Mouse (Mus musculus) hindbrain, embryonic 12.5 days (tissue): Measurements from ENCODE around the gene Cep57. TPM values are rescaled to one million over a fixed set of nuclear protein-coding genes. Genes with fewer than 3 reads are reported as not detected.

ENCODE experiments used
- ATAC-seq: fragments of 200-750 bp; cut with Nextera tagmentation; 2 replicates; pipeline ENCODE4 v1.8.0; 2017; ENCODE audit warnings: moderate TSS enrichment; ENCODE audit not compliant: low FRiP score
- H3K27ac ChIP-seq: fragments of 300-500 bp; sonication (generic); 2 replicates; pipeline ENCODE4 v1.5.1; 2016; ENCODE audit warnings: mild to moderate bottlenecking
- H3K27me3 ChIP-seq: fragments of 300-500 bp; sonication (generic); 2 replicates; pipeline ENCODE4 v1.6.1; 2016; ENCODE audit warnings: mild to moderate bottlenecking
- H3K36me3 ChIP-seq: fragments of 300-500 bp; sonication (generic); 2 replicates; pipeline ENCODE4 v1.6.1; 2016; ENCODE audit warnings: mild to moderate bottlenecking
- H3K4me1 ChIP-seq: fragments of 300-500 bp; sonication (generic); 2 replicates; pipeline ENCODE4 v1.6.1; 2016
- H3K4me2 ChIP-seq: fragments of 300-500 bp; sonication (generic); replicated peaks from 2 replicates; pipeline ENCODE4 v1.6.1; 2016; ENCODE audit warnings: mild to moderate bottlenecking
- H3K4me3 ChIP-seq: fragments of 300-500 bp; sonication (generic); 2 replicates; pipeline ENCODE4 v1.5.1; 2016; ENCODE audit warnings: mild to moderate bottlenecking
- H3K9ac ChIP-seq: fragments of 300-500 bp; sonication (generic); 2 replicates; pipeline ENCODE4 v1.6.1; 2016; ENCODE audit warnings: mild to moderate bottlenecking, moderate library complexity
- H3K9me3 ChIP-seq: fragments of 300-500 bp; sonication (generic); replicated peaks from 2 replicates; pipeline ENCODE4 v1.6.1; 2016; ENCODE audit warnings: mild to moderate bottlenecking
- WGBS: fragments of 180-500 bp; shearing (Covaris S2); methylation state at CpG from one replicate; pipeline ENCODE4 v1.1.7; 2016; 5-methylcytosine and 5-hydroxymethylcytosine counted together
- polyA plus RNA-seq: library from polyadenylated mRNA; unstranded; fragments of >200 nt; fragmentation: Nextera tagmentation; extraction: Ambion mirVana; gene quantifications from 2 replicates; pipeline ENCODE4 v1.2.1, GENCODE M21; 2016

Cep57 gene
- polyA plus RNA-seq, result 55.1 and 55.3 TPM in 2 replicates

- H3K4me2 ChIP-seq, result peak within 1 kb of the TSS; percentile 87
- H3K27me3 ChIP-seq, result no peaks in the 10 kb centered on the region
- peaks cover 22% of the 10 kb centered on the region for H3K4me1 ChIP-seq
- under 1% methylated on average over 44 of the region's 44 CpGs for WGBS
- peaks cover 20% of the 10 kb centered on the region for H3K36me3 ChIP-seq
- peak within 1 kb of the TSS; percentile 91 for H3K9ac ChIP-seq
- H3K4me3 ChIP-seq, result peak within 1 kb of the TSS; percentile 90
- ATAC-seq, result peak; percentile 96
- peak within 1 kb of the TSS; percentile 98 for H3K27ac ChIP-seq
- H3K9me3 ChIP-seq, result no peaks in the 10 kb centered on the region
Measured at GRCm38 (mm10) chr9:13826832-13827405, at the start of gene Cep57. Gene Cep57, minus strand, starts transcription at chr9:13827107.

GRCm38 (mm10) chr9:13875340-13875739 lies 48.4 kb upstream of the Cep57 start:
- H3K27ac ChIP-seq, result no peak overlapping the region
- H3K27me3 ChIP-seq, result no peaks in the 10 kb centered on the region
- H3K9ac ChIP-seq, result no peak overlapping the region
- no peaks in the 10 kb centered on the region for H3K36me3 ChIP-seq
- no peaks in the 10 kb centered on the region for H3K9me3 ChIP-seq
- H3K4me3 ChIP-seq, result no peak overlapping the region
- 60% methylated on average over 2 of the region's 2 CpGs for WGBS
- no peaks in the 10 kb centered on the region for H3K4me1 ChIP-seq
- H3K4me2 ChIP-seq, result no peak overlapping the region
- ATAC-seq, result no peak

- no peaks in the 10 kb centered on the region for H3K27me3 ChIP-seq
Measured at GRCm38 (mm10) chr9:13874359-13874758, 47.5 kb upstream of the Cep57 start.

GRCm38 (mm10) chr9:13871631-13872030 lies 44.7 kb upstream of the Cep57 start:
- H3K4me1 ChIP-seq, result no peaks in the 10 kb centered on the region
- no peaks in the 10 kb centered on the region for H3K9me3 ChIP-seq
- no peak overlapping the region for H3K27ac ChIP-seq
- H3K36me3 ChIP-seq, result no peaks in the 10 kb centered on the region
- 85% methylated on average over 7 of the region's 7 CpGs for WGBS
- no peak overlapping the region for H3K4me2 ChIP-seq
- ATAC-seq, result no peak
- H3K4me3 ChIP-seq, result no peak overlapping the region
- no peaks in the 10 kb centered on the region for H3K27me3 ChIP-seq
- no peak overlapping the region for H3K9ac ChIP-seq

More at GRCm38 (mm10) chr9:13874359-13874758, 47.5 kb upstream of the Cep57 start:
- Histone ChIP-seq H3K9ac (no peak overlapping the region), H3K27ac (no peak overlapping the region), H3K9me3 (no peaks in the 10 kb centered on the region), H3K4me1 (no peaks in the 10 kb centered on the region), H3K4me3 (no peak overlapping the region), H3K36me3 (no peaks in the 10 kb centered on the region), H3K4me2 (no peak overlapping the region)
- no peak for ATAC-seq
- WGBS, result 44% methylated on average over 2 of the region's 2 CpGs

- Histone ChIP-seq H3K27ac (no peak overlapping the region), H3K9ac (no peak overlapping the region), H3K36me3 (no peaks in the 10 kb centered on the region), H3K4me1 (no peaks in the 10 kb centered on the region), H3K4me2 (no peak overlapping the region), H3K27me3 (no peaks in the 10 kb centered on the region), H3K4me3 (no peak overlapping the region), H3K9me3 (no peaks in the 10 kb centered on the region)
- 63% methylated on average over 2 of the region's 2 CpGs for WGBS
- no peak for ATAC-seq
Measured at GRCm38 (mm10) chr9:13867646-13868045, 40.7 kb upstream of the Cep57 start.

GRCm38 (mm10) chr9:13856777-13857176 lies 29.9 kb upstream of the Cep57 start:
- Histone ChIP-seq H3K4me2 (no peak overlapping the region), H3K4me1 (no peaks in the 10 kb centered on the region)
- 75% methylated on average over 4 of the region's 4 CpGs for WGBS

GRCm38 (mm10) chr9:13856247-13856646 lies 29.3 kb upstream of the Cep57 start:
- ATAC-seq, result no peak
- no peaks in the 10 kb centered on the region for H3K36me3 ChIP-seq
- WGBS, result 78% methylated on average over 1 of the region's 1 CpGs

More at GRCm38 (mm10) chr9:13856777-13857176, 29.9 kb upstream of the Cep57 start:
- no peak overlapping the region for H3K27ac ChIP-seq
- H3K27me3 ChIP-seq, result no peaks in the 10 kb centered on the region
- H3K9me3 ChIP-seq, result no peaks in the 10 kb centered on the region
- ATAC-seq, result no peak
- no peaks in the 10 kb centered on the region for H3K36me3 ChIP-seq
- H3K9ac ChIP-seq, result no peak overlapping the region
- no peak overlapping the region for H3K4me3 ChIP-seq

GRCm38 (mm10) chr9:13853876-13854275 lies 27.0 kb upstream of the Cep57 start:
- ATAC-seq, result no peak
- H3K9ac ChIP-seq, result no peak overlapping the region
- no peaks in the 10 kb centered on the region for H3K27me3 ChIP-seq
- 77% methylated on average over 3 of the region's 3 CpGs for WGBS
- no peaks in the 10 kb centered on the region for H3K4me1 ChIP-seq
- no peaks in the 10 kb centered on the region for H3K9me3 ChIP-seq
- H3K4me3 ChIP-seq, result no peak overlapping the region
- H3K4me2 ChIP-seq, result no peak overlapping the region
- no peak overlapping the region; the same call in 1 of the 2 replicates for H3K27ac ChIP-seq
- no peaks in the 10 kb centered on the region for H3K36me3 ChIP-seq

More at GRCm38 (mm10) chr9:13856247-13856646, 29.3 kb upstream of the Cep57 start:
- Histone ChIP-seq H3K27me3 (no peaks in the 10 kb centered on the region), H3K4me3 (no peak overlapping the region), H3K9me3 (no peaks in the 10 kb centered on the region), H3K9ac (no peak overlapping the region), H3K4me2 (no peak overlapping the region), H3K27ac (no peak overlapping the region), H3K4me1 (no peaks in the 10 kb centered on the region)

- Histone ChIP-seq H3K27ac (no peak overlapping the region), H3K4me1 (no peaks in the 10 kb centered on the region), H3K4me2 (no peak overlapping the region), H3K4me3 (no peak overlapping the region), H3K27me3 (no peaks in the 10 kb centered on the region), H3K36me3 (peaks cover 11% of the 10 kb centered on the region), H3K9ac (no peak overlapping the region), H3K9me3 (no peaks in the 10 kb centered on the region)
- no peak for ATAC-seq
- 78% methylated on average over 10 of the region's 10 CpGs for WGBS
Measured at GRCm38 (mm10) chr9:13848481-13849480, 21.9 kb upstream of the Cep57 start.

- no peak overlapping the region for H3K4me2 ChIP-seq
- no peak overlapping the region for H3K4me3 ChIP-seq
- no peaks in the 10 kb centered on the region for H3K4me1 ChIP-seq
- no peaks in the 10 kb centered on the region for H3K9me3 ChIP-seq
- H3K9ac ChIP-seq, result no peak overlapping the region
- 81% methylated on average over 3 of the region's 3 CpGs for WGBS
- no peak for ATAC-seq
- peaks cover 18% of the 10 kb centered on the region for H3K36me3 ChIP-seq
- no peak overlapping the region for H3K27ac ChIP-seq
- H3K27me3 ChIP-seq, result no peaks in the 10 kb centered on the region
Measured at GRCm38 (mm10) chr9:13847591-13847990, 20.7 kb upstream of the Cep57 start.

GRCm38 (mm10) chr9:13836726-13837125 lies 9.8 kb upstream of the Cep57 start:
- Histone ChIP-seq H3K4me2 (no peak overlapping the region), H3K27me3 (no peaks in the 10 kb centered on the region), H3K27ac (no peak overlapping the region), H3K9me3 (no peaks in the 10 kb centered on the region), H3K36me3 (peaks cover 72% of the 10 kb centered on the region), H3K9ac (no peak overlapping the region), H3K4me3 (no peak overlapping the region), H3K4me1 (no peaks in the 10 kb centered on the region)
- WGBS, result 90% methylated on average over 2 of the region's 2 CpGs
- ATAC-seq, result no peak

GRCm38 (mm10) chr9:13835256-13835655 lies 8.3 kb upstream of the Cep57 start:
- Histone ChIP-seq H3K36me3 (peaks cover 71% of the 10 kb centered on the region), H3K4me1 (no peaks in the 10 kb centered on the region), H3K27me3 (no peaks in the 10 kb centered on the region), H3K9me3 (no peaks in the 10 kb centered on the region), H3K9ac (no peak overlapping the region), H3K4me2 (no peak overlapping the region), H3K27ac (no peak overlapping the region), H3K4me3 (no peak overlapping the region)
- 89% methylated on average over 3 of the region's 3 CpGs for WGBS
- no peak for ATAC-seq
